Mouse (Mus musculus) CH12.LX (cell line): ENCODE results near the gene Srp14.
A peak's percentile ranks its signal among the peaks of the same experiment; 100 is the strongest.

Experiments
- CTCF ChIP-seq, 2 experiments: IDR thresholded peaks in 1 of 2; conservative IDR thresholded peaks in 1 of 2; 2 replicates each; pipeline ENCODE4 v1.5.1; 2011 to 2012; ENCODE audit warnings: low read depth in 2 of 2, low read length in 2 of 2, improper control_type of control experiment in 1 of 2, inconsistent platforms in 1 of 2, mild to moderate bottlenecking in 1 of 2, moderate library complexity in 1 of 2
- ETS1 ChIP-seq: conservative IDR thresholded peaks from 2 replicates; pipeline ENCODE4 v1.6.1; 2012; ENCODE audit warnings: low read depth, mild to moderate bottlenecking, inconsistent platforms, low read length, improper control_type of control experiment, moderate library complexity
- GABPA ChIP-seq: IDR thresholded peaks from 2 replicates; pipeline ENCODE4 v1.6.1; 2012; ENCODE audit warnings: low read depth, low read length, improper control_type of control experiment, inconsistent platforms; ENCODE audit not compliant: insufficient replicate concordance
- MAFK ChIP-seq: IDR thresholded peaks from 2 replicates; pipeline ENCODE4 v1.6.1; 2011; ENCODE audit warnings: low read length, improper control_type of control experiment; ENCODE audit not compliant: insufficient replicate concordance
- ZMIZ1 ChIP-seq: IDR thresholded peaks from 2 replicates; pipeline ENCODE4 v1.6.1; 2012; ENCODE audit warnings: low read depth, mild to moderate bottlenecking, inconsistent platforms, low read length, improper control_type of control experiment

- peak in 1 of 2 experiments; percentile 49; a peak in 2 of 4 replicates for TF ChIP-seq CTCF (conservative IDR thresholded peaks at IDR 0.05 in 1 of 2, IDR thresholded peaks at IDR 0.05 in 1 of 2; ENCODE audit: low read depth in 2 of 2, low read length in 2 of 2)
- TF ChIP-seq MAFK: no peak
- TF ChIP-seq GABPA: no peak
- TF ChIP-seq ZMIZ1: no peak
- TF ChIP-seq ETS1: no peak
These were observed 12.9 kb downstream of the Srp14 start for GRCm38 (mm10) chr2:118466601-118467000.
